Mouse (Mus musculus) limb, embryonic 13.5 days (tissue): ENCODE results near the gene Fgd6. TPM values are rescaled to one million over a fixed set of nuclear protein-coding genes. Genes with fewer than 3 reads are reported as not detected.

Source experiments
- ATAC-seq: fragments of 200-750 bp; cut with Nextera tagmentation; 2 replicates; pipeline ENCODE4 v1.8.0; 2017; ENCODE audit warnings: low read depth, moderate number of reproducible peaks, moderate TSS enrichment; ENCODE audit not compliant: low FRiP score
- H3K27ac ChIP-seq: fragments of 300-500 bp; sonication (generic); 2 replicates; pipeline ENCODE4 v1.5.1; 2015; ENCODE audit warnings: inconsistent platforms, mild to moderate bottlenecking, moderate library complexity
- H3K27me3 ChIP-seq: fragments of 300-500 bp; sonication (generic); 2 replicates; pipeline ENCODE4 v1.6.1; 2015; ENCODE audit warnings: mild to moderate bottlenecking, inconsistent platforms
- H3K36me3 ChIP-seq: fragments of 300-500 bp; sonication (generic); 2 replicates; pipeline ENCODE4 v1.6.1; 2015; ENCODE audit warnings: inconsistent platforms, mild to moderate bottlenecking, moderate library complexity
- H3K4me1 ChIP-seq: fragments of 300-500 bp; sonication (generic); 2 replicates; pipeline ENCODE4 v1.6.1; 2015; ENCODE audit warnings: inconsistent platforms
- H3K4me2 ChIP-seq: fragments of 300-500 bp; sonication (generic); replicated peaks from 2 replicates; pipeline ENCODE4 v1.6.1; 2015; ENCODE audit warnings: inconsistent platforms, mild to moderate bottlenecking, moderate library complexity
- H3K4me3 ChIP-seq: fragments of 300-500 bp; sonication (generic); 2 replicates; pipeline ENCODE4 v1.5.1; 2015; ENCODE audit warnings: moderate library complexity, mild to moderate bottlenecking, inconsistent platforms
- H3K9ac ChIP-seq: fragments of 300-500 bp; sonication (generic); 2 replicates; pipeline ENCODE4 v1.6.1; 2015; ENCODE audit warnings: mild to moderate bottlenecking, inconsistent platforms
- H3K9me3 ChIP-seq: fragments of 300-500 bp; sonication (generic); 2 replicates; pipeline ENCODE4 v1.6.1; 2016; ENCODE audit warnings: inconsistent platforms
- WGBS: fragments of 180-500 bp; shearing (Covaris S2); methylation state at CpG from one replicate; pipeline ENCODE4 v1.1.7; 2015; 5-methylcytosine and 5-hydroxymethylcytosine counted together
- polyA plus RNA-seq: library from polyadenylated mRNA; unstranded; fragments of >200 nt; fragmentation: Nextera tagmentation; extraction: Ambion mirVana; gene quantifications from 2 replicates; pipeline ENCODE4 v1.2.1, GENCODE M21; 2015

Fgd6 gene
- polyA plus RNA-seq, 1 experiment from 2014 or later, result 4.0 TPM

GRCm38 (mm10) chr10:94021059-94021458 lies 14.7 kb upstream of the Fgd6 start:
- peaks cover 7% of the 10 kb centered on the region; the same call in 1 of the 2 replicates for H3K4me1 ChIP-seq
- H3K9me3 ChIP-seq, result no peaks in the 10 kb centered on the region
- H3K27ac ChIP-seq, result no peak overlapping the region
- H3K36me3 ChIP-seq, result peaks cover 20% of the 10 kb centered on the region
- no peak for ATAC-seq
- WGBS, result 89% methylated on average over 4 of the region's 4 CpGs
- no peak overlapping the region for H3K9ac ChIP-seq
- H3K4me2 ChIP-seq, result no peak overlapping the region
- no peaks in the 10 kb centered on the region for H3K27me3 ChIP-seq
- H3K4me3 ChIP-seq, result no peak overlapping the region

GRCm38 (mm10) chr10:94025079-94025478 lies 10.7 kb upstream of the Fgd6 start:
- H3K9ac ChIP-seq, result no peak overlapping the region
- no peak overlapping the region for H3K4me3 ChIP-seq
- H3K36me3 ChIP-seq, result peaks cover 26% of the 10 kb centered on the region
- no peak overlapping the region for H3K27ac ChIP-seq
- peaks cover 3% of the 10 kb centered on the region; the same call in 1 of the 2 replicates for H3K4me1 ChIP-seq
- H3K4me2 ChIP-seq, result no peak overlapping the region
- no peak for ATAC-seq
- WGBS, result 91% methylated on average over 8 of the region's 8 CpGs
- H3K27me3 ChIP-seq, result no peaks in the 10 kb centered on the region
- no peaks in the 10 kb centered on the region for H3K9me3 ChIP-seq

DNA sequence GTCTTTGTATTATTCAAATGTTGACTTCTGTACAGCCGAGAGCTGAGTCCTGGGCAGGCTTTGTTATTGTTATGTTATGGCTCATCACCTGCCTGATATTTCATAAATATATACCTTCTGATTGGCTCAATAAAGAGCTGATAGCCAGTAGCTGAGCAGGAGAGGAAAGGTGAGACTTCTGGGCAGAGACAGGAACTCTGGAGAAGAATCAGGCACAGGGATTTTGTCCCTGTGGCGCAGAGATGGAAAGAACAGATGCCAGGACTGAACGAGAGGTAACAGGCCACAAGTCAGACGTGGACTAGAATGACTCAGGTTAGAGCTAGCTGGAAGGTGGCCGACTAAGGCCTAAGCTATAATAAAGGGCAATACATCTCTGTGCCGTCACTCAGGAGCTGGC lies 7.3 kb upstream of the Fgd6 start:
- H3K4me3 ChIP-seq, result no peak overlapping the region
- H3K4me1 ChIP-seq, result 0 out of 2 replicates have a peak, but pooled peaks cover 6% of the 10 kb centered on the region
- no peaks in the 10 kb centered on the region for H3K9me3 ChIP-seq
- no peaks in the 10 kb centered on the region for H3K27me3 ChIP-seq
- 80% methylated on average over 6 of the region's 6 CpGs for WGBS
- ATAC-seq, result no peak
- peaks cover 25% of the 10 kb centered on the region for H3K36me3 ChIP-seq
- H3K4me2 ChIP-seq, result no peak overlapping the region
- H3K27ac ChIP-seq, result no peak overlapping the region
- no peak overlapping the region for H3K9ac ChIP-seq

GRCm38 (mm10) chr10:94031164-94031563 lies 4.6 kb upstream of the Fgd6 start:
- peaks cover 7% of the 10 kb centered on the region for H3K36me3 ChIP-seq
- no peak overlapping the region for H3K4me2 ChIP-seq
- H3K4me1 ChIP-seq, result peaks cover 17% of the 10 kb centered on the region
- no peak overlapping the region for H3K27ac ChIP-seq
- WGBS, result 88% methylated on average over 6 of the region's 6 CpGs
- no peak overlapping the region for H3K4me3 ChIP-seq
- H3K27me3 ChIP-seq, result no peaks in the 10 kb centered on the region
- H3K9ac ChIP-seq, result no peak overlapping the region
- no peak for ATAC-seq
- H3K9me3 ChIP-seq, result no peaks in the 10 kb centered on the region

DNA sequence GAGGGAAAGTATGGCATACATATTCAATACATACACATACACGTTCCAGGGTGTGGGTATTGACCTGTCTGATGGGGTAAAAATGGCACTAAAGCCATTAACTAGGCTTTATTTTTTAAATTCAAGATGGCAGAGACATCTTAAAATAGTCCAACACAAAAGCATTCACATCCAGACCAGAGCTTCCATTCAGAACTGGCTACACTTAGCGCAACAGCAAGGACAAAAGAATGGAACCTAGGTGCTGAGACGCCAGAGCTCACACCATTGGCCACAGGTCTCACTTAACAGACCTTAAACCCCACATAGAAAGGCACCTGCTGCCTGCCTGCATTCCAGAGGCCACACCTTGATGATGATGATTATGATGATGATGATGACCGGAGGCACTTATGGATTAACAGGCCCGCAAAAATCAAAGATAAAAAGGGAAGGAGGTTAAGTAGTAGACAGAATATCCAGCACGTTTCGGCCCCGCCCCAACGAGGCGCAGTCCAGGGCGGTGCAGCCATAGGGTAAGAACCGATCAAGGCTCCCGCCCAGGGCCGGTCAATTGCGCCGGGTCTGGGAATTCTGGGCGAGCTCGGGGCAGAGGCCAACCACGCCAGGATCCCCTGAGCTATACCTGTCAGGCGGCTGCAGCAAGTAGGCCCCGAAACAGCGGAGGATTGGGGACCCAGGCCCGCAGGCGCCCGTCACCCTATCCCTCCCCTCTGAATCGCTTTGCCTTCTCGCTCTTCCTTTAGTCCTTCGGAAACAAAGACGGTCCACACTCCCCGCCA lies 734 bp upstream of the Fgd6 start:
- peak overlapping the region; percentile 86 for H3K4me3 ChIP-seq
- H3K36me3 ChIP-seq, result peaks cover 1% of the 10 kb centered on the region; the same call in 1 of the 2 replicates
- no peaks in the 10 kb centered on the region for H3K9me3 ChIP-seq
- peaks cover 20% of the 10 kb centered on the region for H3K4me1 ChIP-seq
- H3K4me2 ChIP-seq, result peak overlapping the region; percentile 82
- WGBS, result 1% methylated on average over 30 of the region's 30 CpGs
- H3K27me3 ChIP-seq, result no peaks in the 10 kb centered on the region
- no peak overlapping the region for H3K27ac ChIP-seq
- ATAC-seq, result peak; percentile 82
- H3K9ac ChIP-seq, result peak overlapping the region; percentile 83

GRCm38 (mm10) chr10:94036375-94036758 lies 566 bp downstream of the Fgd6 start:
- Histone ChIP-seq H3K4me3 (peak overlapping the region; percentile 86), H3K4me1 (peaks cover 20% of the 10 kb centered on the region), H3K9me3 (no peaks in the 10 kb centered on the region), H3K36me3 (no peaks in the 10 kb centered on the region), H3K27ac (peak overlapping the region; percentile 59), H3K4me2 (peak overlapping the region; percentile 66), H3K27me3 (no peaks in the 10 kb centered on the region), H3K9ac (peak overlapping the region; percentile 84)
- ATAC-seq, result peak; percentile 21; the same call in 1 of the 2 replicates
- 0% methylated on average over 32 of the region's 32 CpGs for WGBS

- H3K9ac ChIP-seq, result no peak overlapping the region
- no peaks in the 10 kb centered on the region for H3K27me3 ChIP-seq
- H3K4me1 ChIP-seq, result peaks cover 20% of the 10 kb centered on the region
- H3K4me3 ChIP-seq, result peak overlapping the region; percentile 86
- H3K36me3 ChIP-seq, result no peaks in the 10 kb centered on the region
- peak overlapping the region; percentile 66 for H3K4me2 ChIP-seq
- WGBS, result 38% methylated on average over 9 of the region's 9 CpGs
- H3K27ac ChIP-seq, result no peak overlapping the region
- no peak for ATAC-seq
- no peaks in the 10 kb centered on the region for H3K9me3 ChIP-seq
Measured at GRCm38 (mm10) chr10:94037196-94037595, 1.4 kb downstream of the Fgd6 start.

DNA sequence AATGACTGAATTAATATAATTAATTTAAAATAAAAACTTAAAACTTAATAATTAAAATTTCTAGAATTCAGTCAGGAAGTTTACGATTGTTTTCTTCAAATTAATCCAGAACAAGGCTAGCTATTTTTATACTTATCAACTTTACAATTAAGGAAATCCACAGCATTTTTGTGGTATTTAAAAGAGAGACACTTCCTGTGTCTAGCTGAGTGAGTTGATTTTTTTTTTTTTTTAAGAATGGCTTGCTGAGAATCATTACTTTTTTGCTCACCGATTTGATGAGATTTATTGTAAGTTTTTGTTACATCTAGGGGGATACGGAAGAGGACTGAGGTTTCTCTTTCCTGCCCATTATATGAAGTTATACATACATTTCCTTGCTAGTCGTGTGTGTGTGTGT lies 1.8 kb downstream of the Fgd6 start:
- Histone ChIP-seq H3K27ac (no peak overlapping the region), H3K9me3 (no peaks in the 10 kb centered on the region), H3K27me3 (no peaks in the 10 kb centered on the region), H3K36me3 (no peaks in the 10 kb centered on the region), H3K4me2 (peak overlapping the region; percentile 66; the same call in 1 of the 2 replicates), H3K9ac (no peak overlapping the region), H3K4me1 (peaks cover 20% of the 10 kb centered on the region), H3K4me3 (no peak overlapping the region)
- no peak for ATAC-seq
- 74% methylated on average over 4 of the region's 4 CpGs for WGBS

GRCm38 (mm10) chr10:94038366-94039260 lies 2.8 kb downstream of the Fgd6 start:
- ATAC-seq, result no peak
- H3K36me3 ChIP-seq, result peaks cover under 1% of the 10 kb centered on the region; the same call in 1 of the 2 replicates
- no peak overlapping the region for H3K4me2 ChIP-seq
- H3K9me3 ChIP-seq, result no peaks in the 10 kb centered on the region
- no peak overlapping the region for H3K27ac ChIP-seq
- H3K4me3 ChIP-seq, result no peak overlapping the region
- WGBS, result 63% methylated on average over 7 of the region's 7 CpGs
- H3K9ac ChIP-seq, result no peak overlapping the region
- H3K27me3 ChIP-seq, result no peaks in the 10 kb centered on the region
- H3K4me1 ChIP-seq, result peaks cover 15% of the 10 kb centered on the region

- no peak overlapping the region for H3K4me3 ChIP-seq
- 87% methylated on average over 10 of the region's 10 CpGs for WGBS
- H3K9me3 ChIP-seq, result no peaks in the 10 kb centered on the region
- no peak for ATAC-seq
- H3K36me3 ChIP-seq, result peaks cover 26% of the 10 kb centered on the region
- peaks cover 6% of the 10 kb centered on the region for H3K4me1 ChIP-seq
- no peak overlapping the region for H3K27ac ChIP-seq
- no peak overlapping the region for H3K4me2 ChIP-seq
- no peak overlapping the region for H3K9ac ChIP-seq
- no peaks in the 10 kb centered on the region for H3K27me3 ChIP-seq
Measured at GRCm38 (mm10) chr10:94043908-94044307, 8.1 kb downstream of the Fgd6 start.

DNA sequence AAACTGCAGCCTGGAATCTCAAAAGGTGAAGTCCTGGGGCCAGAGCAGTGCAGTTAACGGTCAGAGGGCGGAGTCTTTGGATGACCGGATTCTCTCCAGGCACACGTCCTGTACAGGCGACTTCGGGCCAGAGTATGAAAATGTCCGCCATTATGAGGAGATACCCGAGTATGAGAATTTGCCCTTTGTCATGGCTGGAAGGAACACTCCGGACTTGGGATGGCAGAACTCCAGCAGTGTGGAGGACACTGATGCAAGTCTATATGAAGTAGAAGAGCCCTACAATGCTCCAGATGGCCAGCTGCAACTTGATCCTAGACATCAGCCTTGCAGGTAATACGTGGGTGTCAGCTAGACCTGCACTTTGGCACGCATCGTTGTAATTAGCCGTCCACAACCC lies 9.5 kb downstream of the Fgd6 start:
- WGBS, result 93% methylated on average over 13 of the region's 13 CpGs
- H3K9ac ChIP-seq, result no peak overlapping the region
- no peak overlapping the region for H3K4me3 ChIP-seq
- peaks cover 26% of the 10 kb centered on the region for H3K36me3 ChIP-seq
- H3K9me3 ChIP-seq, result no peaks in the 10 kb centered on the region
- ATAC-seq, result no peak
- H3K4me1 ChIP-seq, result peaks cover 19% of the 10 kb centered on the region
- H3K27ac ChIP-seq, result no peak overlapping the region
- no peaks in the 10 kb centered on the region for H3K27me3 ChIP-seq
- H3K4me2 ChIP-seq, result no peak overlapping the region

DNA sequence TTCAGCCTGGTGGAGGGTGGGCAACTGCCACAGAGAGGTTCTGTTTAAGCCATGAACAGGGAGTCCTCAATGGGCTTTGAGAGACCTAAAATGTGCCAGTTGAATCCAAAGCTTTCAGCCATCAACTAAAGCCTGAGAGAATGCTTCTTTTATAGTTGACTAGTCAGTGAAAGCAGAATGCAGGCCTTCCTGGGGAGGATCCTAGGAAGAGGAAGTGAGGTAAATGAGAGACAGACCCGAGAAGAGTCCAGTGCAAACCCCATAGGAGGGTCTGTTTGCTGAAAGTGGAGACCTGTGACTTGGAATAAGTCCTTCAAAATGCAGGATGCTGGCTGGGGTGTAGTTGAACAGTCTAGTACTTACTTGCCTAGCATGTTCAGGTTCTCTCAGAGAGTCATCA lies 11.2 kb downstream of the Fgd6 start:
- H3K9ac ChIP-seq, result no peak overlapping the region
- no peak overlapping the region for H3K4me2 ChIP-seq
- no peak for ATAC-seq
- H3K4me1 ChIP-seq, result peaks cover 20% of the 10 kb centered on the region
- WGBS, result 64% methylated on average over 1 of the region's 1 CpGs
- H3K9me3 ChIP-seq, result no peaks in the 10 kb centered on the region
- H3K36me3 ChIP-seq, result peaks cover 26% of the 10 kb centered on the region
- H3K4me3 ChIP-seq, result no peak overlapping the region
- no peaks in the 10 kb centered on the region for H3K27me3 ChIP-seq
- H3K27ac ChIP-seq, result no peak overlapping the region
